Mouse (Mus musculus): ENCODE results near the gene Spindoc. TPM values are rescaled to one million over a fixed set of nuclear protein-coding genes. Genes with fewer than 3 reads are reported as not detected.
"Not testable (repeated sequence)": the region's sequence is repeated elsewhere in the genome, so short reads cannot be mapped to it uniquely, and the experiment has no call there.

The Spindoc gene
- polyA plus RNA-seq, 1 experiment from 2014 or later, result 44.5 TPM

- peak overlapping the region; percentile 98 for H3K27ac ChIP-seq (replicated peaks)
- H3K9me3 ChIP-seq, result peaks cover 5% of the 10 kb centered on the region; the same call in 1 of the 2 replicates
- WGBS, result under 1% methylated on average over 60 of the region's 60 CpGs
- H3K27me3 ChIP-seq (replicated peaks; ENCODE audit: low read depth, poor library complexity, severe bottlenecking), result no peaks in the 10 kb centered on the region
- peaks cover 31% of the 10 kb centered on the region for H3K36me3 ChIP-seq (replicated peaks)
- H3K4me3 ChIP-seq, result peak overlapping the region; percentile 80
- peak; percentile 85 for DNase-seq (ENCODE audit: low spot score)
- H3K4me1 ChIP-seq, result peaks cover 44% of the 10 kb centered on the region
Measured at GRCm38 (mm10) chr19:7382248-7382902, 419 bp downstream of the Spindoc start.

GRCm38 (mm10) chr19:7381906-7382247 lies 917 bp downstream of the Spindoc start:
- H3K27ac ChIP-seq (replicated peaks), result peak overlapping the region; percentile 98
- H3K4me1 ChIP-seq, result peaks cover 44% of the 10 kb centered on the region
- no peak for DNase-seq (ENCODE audit: low spot score)
- H3K9me3 ChIP-seq, result peaks cover 5% of the 10 kb centered on the region; the same call in 1 of the 2 replicates
- H3K27me3 ChIP-seq (replicated peaks; ENCODE audit: low read depth, poor library complexity, severe bottlenecking), result no peaks in the 10 kb centered on the region
- 2% methylated on average over 8 of the region's 8 CpGs for WGBS
- peak overlapping the region; percentile 80 for H3K4me3 ChIP-seq
- peaks cover 36% of the 10 kb centered on the region for H3K36me3 ChIP-seq (replicated peaks)

- no peaks in the 10 kb centered on the region for H3K9me3 ChIP-seq
- no peak for DNase-seq (ENCODE audit: low spot score)
- H3K27ac ChIP-seq (replicated peaks), result no peak overlapping the region
- H3K27me3 ChIP-seq (replicated peaks; ENCODE audit: low read depth, poor library complexity, severe bottlenecking), result no peaks in the 10 kb centered on the region
- H3K36me3 ChIP-seq (replicated peaks), result peaks cover 74% of the 10 kb centered on the region
- H3K4me1 ChIP-seq, result peaks cover 27% of the 10 kb centered on the region
- H3K4me3 ChIP-seq, result no peak overlapping the region
- WGBS, result 85% methylated on average over 2 of the region's 2 CpGs
Measured at GRCm38 (mm10) chr19:7377639-7378038, 5.2 kb downstream of the Spindoc start.

DNA sequence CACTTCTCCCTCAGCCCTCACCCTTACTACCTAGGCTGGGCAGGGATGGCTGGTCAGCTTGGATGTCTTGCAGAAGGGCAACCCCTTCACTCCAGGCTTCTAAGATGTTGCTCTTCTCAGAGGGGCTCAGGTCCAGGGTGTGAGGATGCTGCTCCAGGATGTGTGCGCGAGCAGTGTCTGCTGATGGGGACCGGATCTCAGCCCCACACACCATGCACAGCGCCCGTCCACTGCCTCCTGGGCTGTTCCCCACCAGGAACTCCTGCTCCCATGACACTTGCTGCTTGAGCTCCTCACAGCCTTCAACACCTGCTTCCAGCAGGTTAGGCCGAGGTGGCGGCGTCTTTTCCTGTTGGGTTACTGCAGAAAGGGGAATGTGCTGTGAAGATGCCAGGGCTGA lies 8.3 kb downstream of the Spindoc start:
- DNase-seq (ENCODE audit: low spot score), result no peak
- WGBS, result 97% methylated on average over 8 of the region's 8 CpGs
- peaks cover 98% of the 10 kb centered on the region for H3K36me3 ChIP-seq (replicated peaks)

GRCm38 (mm10) chr19:7369469-7369868 lies 13.3 kb downstream of the Spindoc start:
- not testable (repeated sequence) for DNase-seq (ENCODE audit: low spot score); H3K4me1 ChIP-seq; H3K27ac ChIP-seq (replicated peaks); H3K27me3 ChIP-seq (replicated peaks; ENCODE audit: low read depth, poor library complexity, severe bottlenecking); H3K9me3 ChIP-seq; H3K4me3 ChIP-seq
- H3K36me3 ChIP-seq (replicated peaks), result peaks cover 96% of the 10 kb centered on the region
- WGBS, result 91% methylated on average over 4 of the region's 4 CpGs

More for the DNA sequence above, 8.3 kb downstream of the Spindoc start:
- 0 out of 2 replicates have a peak, but pooled peaks cover 4% of the 10 kb centered on the region for H3K4me1 ChIP-seq
- H3K27me3 ChIP-seq (replicated peaks; ENCODE audit: low read depth, poor library complexity, severe bottlenecking), result no peaks in the 10 kb centered on the region
- H3K27ac ChIP-seq (replicated peaks), result no peak overlapping the region
- H3K9me3 ChIP-seq, result no peaks in the 10 kb centered on the region
- no peak overlapping the region for H3K4me3 ChIP-seq

- 46% methylated on average over 6 of the region's 6 CpGs for WGBS
- H3K4me1 ChIP-seq, result no peaks in the 10 kb centered on the region
- DNase-seq (ENCODE audit: low spot score), result no peak
Measured at GRCm38 (mm10) chr19:7353636-7354035, 29.2 kb downstream of the Spindoc start.

DNA sequence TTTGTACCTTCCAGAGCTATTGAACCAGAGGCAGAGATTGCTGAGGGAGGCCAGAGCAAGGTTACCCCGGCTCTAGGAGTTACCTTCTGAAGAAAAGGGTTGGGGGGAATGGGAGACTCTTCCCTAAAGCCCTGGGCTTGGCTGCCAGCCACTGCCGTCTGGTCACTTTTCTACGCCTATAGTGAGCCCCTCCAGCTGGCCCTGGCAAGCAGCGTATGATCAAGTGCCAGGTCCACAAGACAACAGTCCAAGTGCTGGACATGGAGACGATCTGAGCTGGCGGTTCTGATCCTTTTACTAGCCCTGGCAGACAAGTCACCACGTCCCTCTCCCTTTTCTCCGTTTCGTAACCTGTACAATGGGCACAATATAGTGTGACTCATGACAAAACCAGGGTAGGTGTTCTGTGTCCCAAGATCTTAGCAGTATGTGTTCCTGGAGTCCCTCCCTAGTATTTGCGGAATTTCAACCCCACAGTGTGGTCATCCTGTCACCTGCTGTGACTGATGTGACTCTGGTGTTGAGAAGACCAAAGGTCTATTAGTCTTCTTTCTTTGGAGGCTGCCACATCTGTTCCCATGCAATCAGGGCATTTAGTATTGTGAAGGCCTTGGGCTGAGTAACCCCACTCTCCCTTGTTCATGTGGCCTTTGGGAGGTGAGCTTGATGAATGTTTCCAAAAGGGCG lies 29.8 kb downstream of the Spindoc start:
- no peaks in the 10 kb centered on the region for H3K9me3 ChIP-seq
- H3K27ac ChIP-seq (replicated peaks), result no peak overlapping the region
- H3K36me3 ChIP-seq (replicated peaks), result peaks cover 23% of the 10 kb centered on the region
- no peaks in the 10 kb centered on the region for H3K4me1 ChIP-seq
- DNase-seq (ENCODE audit: low spot score), result no peak
- no peak overlapping the region for H3K4me3 ChIP-seq
- 84% methylated on average over 11 of the region's 11 CpGs for WGBS
- H3K27me3 ChIP-seq (replicated peaks; ENCODE audit: low read depth, poor library complexity, severe bottlenecking), result no peaks in the 10 kb centered on the region

More at GRCm38 (mm10) chr19:7353636-7354035, 29.2 kb downstream of the Spindoc start:
- no peak overlapping the region for H3K4me3 ChIP-seq
- no peaks in the 10 kb centered on the region for H3K27me3 ChIP-seq (replicated peaks; ENCODE audit: low read depth, poor library complexity, severe bottlenecking)
- no peak overlapping the region for H3K27ac ChIP-seq (replicated peaks)
- no peaks in the 10 kb centered on the region for H3K9me3 ChIP-seq
- peaks cover 30% of the 10 kb centered on the region for H3K36me3 ChIP-seq (replicated peaks)

DNA sequence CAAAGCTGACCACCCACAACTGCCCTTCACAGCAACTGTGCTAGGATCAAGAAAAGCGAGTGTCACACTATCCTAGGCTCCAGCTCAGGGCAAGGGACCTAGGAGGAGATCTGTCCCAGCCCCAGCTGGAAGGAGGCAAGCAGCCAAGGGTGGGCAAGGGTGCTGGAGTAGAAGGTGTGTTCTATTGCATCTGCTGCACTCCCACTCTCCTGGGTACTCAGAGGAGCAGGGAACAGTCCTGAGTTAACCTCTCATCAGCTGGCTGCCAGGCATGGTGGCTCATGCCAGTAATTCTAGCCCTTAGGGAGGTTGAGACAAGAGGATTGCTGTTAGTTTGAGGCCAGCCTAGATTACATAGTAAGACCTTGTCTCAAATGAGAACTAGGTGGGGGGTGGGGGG lies 32.8 kb downstream of the Spindoc start:
- WGBS, result 64% methylated on average over 1 of the region's 1 CpGs
- no peak overlapping the region for H3K27ac ChIP-seq (replicated peaks)
- H3K4me3 ChIP-seq, result no peak overlapping the region
- H3K9me3 ChIP-seq, result no peaks in the 10 kb centered on the region
- no peaks in the 10 kb centered on the region for H3K4me1 ChIP-seq
- no peaks in the 10 kb centered on the region; the same call in 1 of the 2 replicates for H3K36me3 ChIP-seq (replicated peaks)
- no peak for DNase-seq (ENCODE audit: low spot score)
- H3K27me3 ChIP-seq (replicated peaks; ENCODE audit: low read depth, poor library complexity, severe bottlenecking), result no peaks in the 10 kb centered on the region

GRCm38 (mm10) chr19:7345235-7345755 lies 37.5 kb downstream of the Spindoc start:
- Histone ChIP-seq H3K9me3 (no peaks in the 10 kb centered on the region), H3K27ac (replicated peaks) (no peak overlapping the region), H3K4me1 (peaks cover 8% of the 10 kb centered on the region), H3K36me3 (replicated peaks) (no peaks in the 10 kb centered on the region), H3K4me3 (no peak overlapping the region), H3K27me3 (replicated peaks; ENCODE audit: low read depth, poor library complexity, severe bottlenecking) (no peaks in the 10 kb centered on the region)
- DNase-seq (ENCODE audit: low spot score), result peak; percentile 78
- 20% methylated on average over 4 of the region's 4 CpGs for WGBS

GRCm38 (mm10) chr19:7342646-7343045 lies 40.1 kb downstream of the Spindoc start:
- DNase-seq (ENCODE audit: low spot score), result no peak
- Histone ChIP-seq H3K27me3 (replicated peaks; ENCODE audit: low read depth, poor library complexity, severe bottlenecking) (no peaks in the 10 kb centered on the region), H3K36me3 (replicated peaks) (peaks cover 13% of the 10 kb centered on the region), H3K27ac (replicated peaks) (no peak overlapping the region), H3K9me3 (no peaks in the 10 kb centered on the region), H3K4me1 (peaks cover 35% of the 10 kb centered on the region), H3K4me3 (no peak overlapping the region)
- 77% methylated on average over 2 of the region's 2 CpGs for WGBS

DNA sequence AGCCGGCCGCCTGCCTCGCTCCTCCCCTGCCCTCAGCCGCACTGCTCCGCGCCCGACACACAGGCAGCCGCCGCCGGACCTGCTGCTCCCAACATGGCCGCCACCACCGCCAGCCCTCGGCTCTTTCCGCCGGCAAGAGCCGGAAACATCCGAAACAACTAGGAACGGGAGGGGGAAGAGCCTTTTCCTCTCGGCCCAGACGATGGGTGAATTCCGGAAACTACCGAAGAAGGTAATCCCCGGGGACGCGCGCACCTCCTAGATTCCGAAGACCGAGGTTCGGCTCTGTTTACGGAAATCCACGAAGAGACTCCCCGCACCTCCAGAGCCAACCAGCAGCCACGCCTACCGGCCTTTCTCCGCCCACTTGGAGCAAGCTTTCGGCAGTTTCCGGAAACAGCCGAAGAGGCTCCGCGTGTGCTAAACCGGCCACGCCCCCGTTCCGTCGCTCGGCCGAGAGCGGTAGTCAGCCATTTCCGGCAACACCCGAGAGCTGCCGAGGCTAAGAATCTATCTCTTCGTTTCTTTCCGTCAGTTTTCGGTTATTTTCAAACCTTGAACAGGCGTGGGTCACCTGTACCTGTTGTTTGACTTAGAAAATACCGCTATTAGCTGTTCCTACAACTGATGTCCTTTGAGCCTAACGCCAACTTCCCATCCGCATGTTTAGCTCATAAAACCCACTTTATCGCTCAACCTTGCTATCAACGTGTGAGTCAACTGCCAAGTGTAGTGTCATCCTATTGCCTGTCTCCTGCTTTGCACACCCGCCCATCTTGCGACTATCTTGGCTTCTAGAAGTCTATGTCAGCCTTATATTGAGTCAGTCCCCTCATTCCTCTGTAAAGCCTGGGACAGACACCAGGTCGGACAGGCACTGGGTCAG lies 41.0 kb downstream of the Spindoc start, which contains the start of gene Mark2:
Gene Mark2, minus strand, starts transcription at position 349 of the 886 bp plus-strand sequence.
- WGBS, result 2% methylated on average over 63 of the region's 63 CpGs
- H3K27ac ChIP-seq (replicated peaks), result peak within 1 kb of the TSS; percentile 93
- peak; percentile 99 for DNase-seq (ENCODE audit: low spot score)

DNA sequence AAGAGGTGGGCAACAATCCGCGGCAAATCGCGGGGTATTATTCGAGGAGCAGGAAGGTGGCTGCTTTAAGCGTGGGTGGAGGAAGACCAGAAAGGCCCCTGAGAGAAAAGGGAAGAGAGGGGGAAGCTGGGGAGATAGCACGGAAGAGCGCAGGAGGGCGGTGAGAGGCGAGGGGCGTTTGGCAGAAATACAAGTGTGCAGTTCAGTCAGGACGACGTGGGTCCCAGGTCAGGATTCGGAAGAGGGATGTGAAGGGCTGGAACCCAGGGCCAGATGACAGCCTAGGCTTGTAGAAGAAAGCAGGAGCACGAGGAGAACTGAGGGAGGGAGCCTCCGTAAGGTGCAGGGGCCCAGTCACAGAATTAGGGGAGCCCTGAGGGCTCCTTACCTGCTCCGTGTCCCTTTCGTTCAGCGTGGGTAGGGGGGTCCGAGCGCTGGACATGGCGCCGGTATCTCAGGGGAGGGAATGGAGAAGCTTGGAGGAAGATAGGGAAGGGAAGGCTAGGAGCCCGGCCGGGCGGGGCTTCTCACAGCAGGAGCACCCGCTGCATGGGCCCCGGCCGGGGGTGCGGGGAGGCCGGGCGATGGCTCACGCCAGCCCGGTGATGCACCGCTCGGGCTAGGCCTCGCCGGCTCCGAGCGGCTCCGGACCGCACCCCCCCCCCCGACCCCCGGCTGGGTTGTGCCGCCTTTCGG lies 41.9 kb downstream of the Spindoc start:
- Histone ChIP-seq H3K27me3 (replicated peaks; ENCODE audit: low read depth, poor library complexity, severe bottlenecking) (no peaks in the 10 kb centered on the region), H3K9me3 (no peaks in the 10 kb centered on the region), H3K4me1 (peaks cover 42% of the 10 kb centered on the region), H3K4me3 (peak overlapping the region; percentile 88), H3K36me3 (replicated peaks) (peaks cover 16% of the 10 kb centered on the region), H3K27ac (replicated peaks) (peak overlapping the region; percentile 93)
- under 1% methylated on average over 40 of the region's 46 CpGs for WGBS
- DNase-seq (ENCODE audit: low spot score), result no peak

More for the DNA sequence above, 41.0 kb downstream of the Spindoc start, which contains the start of gene Mark2:
- Histone ChIP-seq H3K27me3 (replicated peaks; ENCODE audit: low read depth, poor library complexity, severe bottlenecking) (no peaks in the 10 kb centered on the region), H3K36me3 (replicated peaks) (peaks cover 13% of the 10 kb centered on the region), H3K4me1 (peaks cover 39% of the 10 kb centered on the region), H3K4me3 (peak within 1 kb of the TSS; percentile 88), H3K9me3 (no peaks in the 10 kb centered on the region)

Data from embryonic facial prominence, embryonic 10.5 days (tissue).